Mouse (Mus musculus): ENCODE results near the gene Gnb3.
"Not testable (repeated sequence)": the region's sequence is repeated elsewhere in the genome, so short reads cannot be mapped to it uniquely, and the experiment has no call there.

Gnb3 gene

DNA sequence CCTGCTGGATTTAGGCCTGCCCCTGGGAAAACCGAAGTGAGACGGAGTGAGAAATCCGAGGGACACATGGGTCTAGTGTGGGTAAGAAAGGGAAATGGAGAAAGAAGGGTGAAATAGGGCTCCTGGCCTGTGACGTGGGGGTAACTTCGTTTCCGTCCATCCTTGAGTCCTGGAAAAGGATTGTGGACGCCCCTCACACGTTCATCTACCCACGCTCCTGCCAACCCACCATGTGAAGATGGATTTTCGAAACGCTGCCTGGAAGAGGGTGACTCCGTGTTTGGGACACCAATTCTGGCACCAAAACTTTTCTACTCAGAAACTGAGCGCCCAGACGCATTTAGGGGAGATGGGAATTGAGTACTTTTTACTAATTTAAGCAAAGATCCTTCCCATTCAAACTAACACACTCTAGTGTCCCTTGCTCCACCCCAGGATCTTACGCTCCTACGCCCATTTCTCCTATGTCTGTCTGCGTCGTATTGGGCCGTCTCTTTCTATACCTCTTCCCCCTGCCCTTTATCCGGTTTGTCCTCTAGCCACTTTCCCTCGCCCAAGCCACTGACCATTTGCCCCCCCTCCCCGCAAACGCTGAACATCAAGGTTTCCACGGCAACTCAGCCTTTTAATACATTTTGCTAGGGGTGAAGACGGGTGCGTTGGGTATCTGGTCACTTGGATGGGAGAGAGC is 17.9 kb upstream of the Gnb3 start:
- DNase-seq (ENCODE audit: low spot score in 2 of 2): no peak

DNA sequence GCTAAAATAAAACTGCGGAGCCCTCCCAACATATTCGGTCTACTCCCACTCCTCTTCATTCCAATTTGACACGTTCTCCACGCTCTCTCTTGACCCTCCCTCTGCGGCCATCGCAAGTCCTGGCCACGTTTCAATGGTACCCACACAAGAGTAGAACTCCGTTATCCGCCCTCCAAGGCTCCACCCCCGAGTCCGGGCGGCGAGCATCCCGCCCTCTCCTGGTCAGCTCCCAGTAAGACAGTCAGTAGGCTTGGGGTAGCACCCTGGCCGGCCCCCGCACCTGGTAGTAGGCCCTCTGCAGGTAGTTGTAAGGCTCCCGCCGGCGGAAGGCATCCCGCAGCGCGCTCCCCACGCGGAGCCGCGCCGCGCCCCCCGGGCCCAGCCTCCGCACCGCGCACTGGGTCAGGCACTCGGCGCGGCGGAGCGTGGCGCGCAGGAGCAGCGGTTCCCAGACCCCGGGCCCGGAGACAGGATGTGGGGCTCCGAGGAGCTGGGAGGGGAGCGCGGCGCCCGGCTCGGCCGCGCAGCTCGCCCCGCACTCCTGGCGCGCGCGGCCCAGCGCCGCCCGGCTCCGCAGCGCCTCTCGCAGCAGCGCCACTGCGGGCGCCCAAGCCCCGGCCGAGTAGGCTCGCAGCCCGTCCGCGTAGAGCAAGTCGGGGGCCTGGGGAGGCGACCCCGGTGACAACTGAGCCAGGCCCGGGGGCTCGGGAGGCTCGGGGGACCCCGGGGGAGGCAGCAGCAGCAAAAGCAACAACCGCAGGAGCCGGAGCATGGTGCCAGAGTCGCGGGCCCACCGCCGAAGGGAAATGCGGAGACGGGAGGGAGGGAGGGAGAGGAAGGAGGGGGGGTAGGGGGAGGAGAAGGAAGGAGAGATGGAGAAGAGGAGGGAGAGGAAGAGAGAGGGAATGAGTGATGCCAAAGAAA is 17.1 kb upstream of the Gnb3 start, which contains the start of gene P3h3:
TSS of gene P3h3 (minus strand) at position 837 of the 924 bp plus-strand sequence.
- DNase-seq (ENCODE audit: low spot score in 2 of 2): peak; percentile 82 to 84

DNA sequence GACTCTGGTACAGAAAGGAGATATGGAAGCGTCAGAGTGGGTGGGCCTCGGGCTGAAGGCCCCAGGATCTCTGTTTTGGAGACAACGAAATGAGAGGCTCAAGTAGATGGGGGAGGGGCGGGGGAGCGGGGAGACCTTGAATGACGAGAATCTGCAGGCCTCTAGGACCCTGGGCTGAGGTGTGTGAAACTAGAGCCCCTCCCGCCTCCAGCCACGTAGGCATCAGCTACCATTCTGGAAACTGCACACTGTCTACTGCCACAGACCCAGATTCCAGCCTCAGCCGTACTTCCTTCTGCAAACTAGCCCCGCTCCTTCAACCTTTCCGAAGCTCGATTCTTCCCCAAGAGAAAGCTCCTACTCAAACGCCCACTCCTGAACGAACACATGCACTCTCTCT is 16.2 kb upstream of the Gnb3 start:
- no peak for DNase-seq (ENCODE audit: low spot score in 2 of 2)

DNA sequence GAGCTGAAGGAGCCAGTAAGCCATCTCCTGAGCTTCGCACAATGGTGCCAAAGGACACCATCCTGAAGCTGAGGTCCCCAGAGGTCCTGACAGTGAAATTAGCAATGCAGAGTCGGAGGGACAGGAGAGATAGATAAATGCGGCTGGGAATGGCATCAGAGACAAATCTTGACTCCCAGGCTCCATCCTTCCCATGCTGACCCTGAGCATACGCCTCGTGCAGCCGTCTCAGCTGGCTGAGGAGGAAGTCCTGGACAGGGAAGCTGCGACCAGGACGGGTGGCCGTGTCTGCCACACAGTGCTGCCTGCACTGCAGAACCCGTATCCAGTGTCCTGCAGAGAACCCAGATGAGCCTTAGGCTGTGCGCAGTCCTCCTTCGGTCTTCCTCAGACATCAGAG is 14.6 kb upstream of the Gnb3 start:
- DNase-seq (ENCODE audit: low spot score in 2 of 2): no peak

DNA sequence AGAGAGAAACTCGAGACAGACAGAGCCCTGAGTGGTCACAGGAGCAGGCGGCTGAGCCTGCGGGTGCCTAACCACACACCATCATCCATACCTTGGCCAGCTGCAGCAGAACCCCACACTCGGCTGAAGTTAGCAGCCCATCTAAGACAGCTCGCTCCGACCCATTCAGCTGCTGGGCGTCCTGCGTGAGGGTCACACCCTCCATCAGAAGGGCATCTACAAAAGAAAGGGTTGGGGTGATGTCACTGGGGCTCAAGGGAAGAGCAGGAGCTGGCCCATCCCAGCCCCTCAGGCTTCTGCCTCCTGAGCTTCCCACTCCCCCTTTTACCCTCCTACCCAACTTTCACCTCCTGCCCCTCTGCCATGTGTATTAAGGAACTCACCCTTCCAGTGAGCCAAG is 10.5 kb upstream of the Gnb3 start:
- DNase-seq (ENCODE audit: low spot score in 2 of 2): no peak

DNA sequence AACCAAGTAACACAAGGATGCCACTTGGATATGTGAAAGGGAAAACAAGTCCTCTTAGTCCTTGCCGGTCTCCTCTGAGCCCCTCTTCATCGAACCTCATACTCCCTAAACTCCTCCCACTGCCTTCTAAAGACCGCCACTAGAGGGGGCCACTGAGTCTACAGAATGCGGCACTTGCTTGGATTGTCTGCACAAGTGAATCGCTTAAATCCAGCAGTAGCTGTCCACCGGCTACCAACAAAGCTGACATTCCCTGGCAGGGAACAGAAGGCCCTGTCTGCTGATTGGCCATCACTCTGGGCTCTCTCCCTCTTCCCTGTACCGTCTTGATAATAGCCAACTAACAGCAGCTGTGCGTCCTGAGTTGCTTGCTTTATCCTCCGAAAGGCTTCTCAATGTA is 7.2 kb upstream of the Gnb3 start:
- DNase-seq (ENCODE audit: low spot score in 2 of 2): peak; percentile 79 to 90

DNA sequence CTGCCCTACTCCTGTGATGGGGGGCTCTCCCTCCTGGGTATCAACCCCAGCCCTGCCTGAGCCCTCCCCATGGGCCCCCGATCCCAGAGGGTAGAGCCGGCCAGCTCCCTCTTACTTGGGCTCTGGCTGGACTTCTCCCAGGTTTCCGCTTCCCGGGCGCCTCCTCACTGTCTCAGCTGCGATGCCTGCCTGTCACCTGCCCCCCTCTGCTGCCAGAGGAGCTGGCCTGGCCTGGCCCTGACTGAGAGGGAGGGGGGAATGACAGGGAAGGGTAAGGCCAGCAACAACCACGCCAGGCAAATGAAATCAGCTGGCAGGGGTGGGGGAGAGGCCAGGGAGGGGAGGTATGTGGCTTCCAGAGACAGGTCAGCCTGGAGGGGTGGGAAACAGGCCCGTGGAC is 270 bp downstream of the Gnb3 start:
- DNase-seq (ENCODE audit: low spot score in 2 of 2): peak in 1 of 2 experiments; percentile 50

DNA sequence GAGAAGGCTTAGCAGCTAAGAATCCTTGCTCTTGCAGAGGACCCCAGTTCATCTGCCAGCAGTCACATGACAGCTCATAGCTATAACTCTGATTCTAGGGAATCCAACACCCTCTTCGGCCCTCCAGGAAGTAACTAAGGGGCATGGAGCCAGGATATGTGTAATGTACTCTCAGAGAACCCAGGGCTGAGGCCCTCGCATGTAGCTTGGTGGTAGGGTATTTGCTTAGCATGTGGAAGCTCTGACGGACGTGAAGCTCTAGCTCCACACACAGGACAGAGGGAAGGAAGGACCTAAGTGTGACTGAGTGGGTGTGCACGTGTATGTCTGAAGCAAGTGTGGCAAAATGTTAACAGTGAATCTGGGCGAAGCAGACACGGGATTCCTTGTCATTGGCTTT is 3.7 kb downstream of the Gnb3 start:
- no peak for DNase-seq (ENCODE audit: low spot score in 2 of 2)

DNA sequence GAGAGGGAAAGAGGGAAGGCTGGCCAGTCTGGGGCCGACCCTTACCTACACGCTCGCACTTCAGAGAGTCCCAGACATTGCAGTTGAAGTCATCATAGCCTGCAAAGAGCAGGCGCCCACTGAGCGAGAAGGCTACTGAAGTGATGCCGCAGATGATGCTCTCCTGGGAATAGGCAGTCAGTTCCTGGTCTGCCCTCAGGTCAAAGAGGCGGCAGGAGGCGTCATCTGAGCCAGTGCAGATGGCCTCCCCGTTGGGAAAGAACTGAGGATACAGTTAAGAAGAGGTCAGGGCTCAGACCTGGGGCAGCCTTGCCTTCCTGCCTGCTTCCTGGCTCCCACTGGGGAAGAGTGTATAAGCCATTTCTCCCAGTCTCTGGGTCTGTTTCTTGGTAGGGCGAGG is 4.5 kb downstream of the Gnb3 start:
- no peak for DNase-seq (ENCODE audit: low spot score in 2 of 2)

DNA sequence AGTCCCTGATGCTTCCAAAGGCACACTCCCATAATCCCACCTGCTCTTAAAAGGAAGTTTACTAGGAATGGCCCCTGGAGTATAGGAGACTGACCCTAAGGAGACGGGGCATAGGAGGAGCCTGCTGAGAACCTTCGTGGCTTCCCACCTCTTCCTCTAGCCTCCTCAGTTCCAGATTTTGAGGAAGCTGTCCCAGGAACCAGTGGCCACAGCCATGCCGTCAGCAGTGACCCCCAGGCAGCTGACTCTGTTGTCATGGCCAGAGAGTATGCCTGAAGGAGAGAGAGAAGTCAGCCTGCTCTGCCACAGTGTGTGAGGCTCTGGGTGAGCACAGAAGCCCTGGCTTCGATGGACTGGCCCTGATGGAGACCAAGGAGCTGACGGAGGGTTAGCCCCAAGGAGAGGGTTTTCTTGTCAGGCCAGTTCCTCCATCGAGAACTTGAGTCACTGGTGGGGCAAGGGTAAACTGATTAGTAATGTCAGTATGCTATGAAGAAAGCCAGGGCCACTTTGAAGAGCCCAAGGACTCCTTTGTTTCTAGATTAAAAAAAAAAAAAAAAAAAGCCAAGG is 5.5 kb downstream of the Gnb3 start:
- DNase-seq (ENCODE audit: low spot score in 2 of 2): no peak

DNA sequence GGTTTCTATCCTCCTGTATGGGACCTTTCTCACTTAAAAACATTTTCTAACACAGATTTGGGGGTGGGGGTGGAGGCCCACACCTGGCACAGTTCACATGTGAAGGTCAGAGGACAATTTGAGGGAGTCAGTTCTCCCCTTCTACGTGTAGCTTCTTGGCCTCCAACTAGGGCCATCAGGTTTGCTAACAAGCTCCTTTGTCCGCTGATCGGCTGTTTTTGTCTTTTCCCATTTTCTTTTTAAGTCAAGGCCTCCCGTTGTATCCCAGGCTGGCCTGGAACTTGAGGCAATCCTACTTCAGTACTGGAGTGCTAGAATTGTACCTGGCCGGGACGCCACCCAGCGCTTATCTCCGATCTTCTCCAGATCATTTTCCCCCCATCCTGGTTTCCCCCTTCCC is 8.4 kb downstream of the Gnb3 start:
- DNase-seq (ENCODE audit: low spot score in 2 of 2): no peak

DNA sequence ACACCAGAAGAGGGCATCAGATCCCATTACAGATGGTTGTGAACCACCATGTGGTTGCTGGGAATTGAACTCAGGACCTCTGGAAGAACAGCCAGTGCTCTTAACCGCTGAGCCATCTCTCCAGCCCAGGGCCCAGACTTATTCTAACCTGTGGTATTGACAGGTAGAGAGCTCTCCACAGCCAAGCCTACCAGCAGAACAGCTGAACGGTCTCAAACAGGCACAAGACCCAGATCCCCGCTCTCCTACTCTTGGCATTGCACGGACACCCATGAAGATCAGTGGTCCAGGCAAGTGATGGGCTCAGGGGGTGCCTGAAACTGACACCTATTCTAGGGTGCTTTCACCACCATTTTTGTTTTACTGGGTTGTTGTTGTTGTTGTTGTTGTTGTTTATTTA is 8.9 kb downstream of the Gnb3 start:
- DNase-seq (ENCODE audit: low spot score in 2 of 2): not testable (repeated sequence)

DNA sequence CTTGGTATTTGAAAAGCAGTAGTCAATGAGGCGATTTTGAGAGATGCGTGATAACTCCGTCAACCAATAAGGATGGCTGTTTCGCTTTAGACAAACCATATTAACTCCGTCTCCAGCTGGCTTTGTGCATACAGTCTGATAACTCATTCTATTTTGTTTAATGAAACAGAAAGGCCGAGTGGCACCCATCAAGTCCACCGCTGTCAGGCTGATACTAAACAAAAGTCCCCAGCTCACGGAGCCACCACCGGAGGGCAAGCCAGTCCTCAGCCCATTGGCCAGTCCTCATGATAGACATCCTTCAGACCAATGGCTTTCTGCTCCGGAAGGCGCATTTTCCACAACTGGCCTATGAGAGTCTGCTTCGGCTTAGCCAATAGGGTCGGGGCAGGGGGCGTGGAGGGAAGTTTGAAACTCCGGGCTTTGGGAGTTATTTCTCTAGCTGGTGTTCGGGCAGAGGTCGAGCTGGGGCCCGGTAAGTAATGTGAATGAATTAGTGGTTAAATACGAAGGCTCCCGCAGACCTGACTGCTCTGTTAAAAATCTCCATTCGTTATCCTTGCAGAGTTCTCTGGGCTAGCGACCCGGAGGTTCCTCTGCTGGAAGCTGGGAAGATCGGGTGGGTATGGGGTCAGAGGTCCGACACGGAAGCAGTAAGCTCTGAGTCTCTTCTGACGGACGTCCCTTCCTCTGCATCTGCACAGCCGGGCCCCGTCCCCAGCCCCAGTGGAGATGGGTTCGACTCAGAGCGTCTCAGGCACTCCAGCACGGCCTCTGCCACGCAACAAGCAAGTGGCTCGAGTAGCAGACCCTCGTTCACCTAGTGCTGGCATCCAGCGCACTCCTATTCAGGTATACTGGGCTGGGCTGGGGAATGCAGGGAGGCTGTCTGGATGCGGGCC is 10.0 kb downstream of the Gnb3 start:
- DNase-seq (ENCODE audit: low spot score in 2 of 2): peak; percentile 97 to 99

DNA sequence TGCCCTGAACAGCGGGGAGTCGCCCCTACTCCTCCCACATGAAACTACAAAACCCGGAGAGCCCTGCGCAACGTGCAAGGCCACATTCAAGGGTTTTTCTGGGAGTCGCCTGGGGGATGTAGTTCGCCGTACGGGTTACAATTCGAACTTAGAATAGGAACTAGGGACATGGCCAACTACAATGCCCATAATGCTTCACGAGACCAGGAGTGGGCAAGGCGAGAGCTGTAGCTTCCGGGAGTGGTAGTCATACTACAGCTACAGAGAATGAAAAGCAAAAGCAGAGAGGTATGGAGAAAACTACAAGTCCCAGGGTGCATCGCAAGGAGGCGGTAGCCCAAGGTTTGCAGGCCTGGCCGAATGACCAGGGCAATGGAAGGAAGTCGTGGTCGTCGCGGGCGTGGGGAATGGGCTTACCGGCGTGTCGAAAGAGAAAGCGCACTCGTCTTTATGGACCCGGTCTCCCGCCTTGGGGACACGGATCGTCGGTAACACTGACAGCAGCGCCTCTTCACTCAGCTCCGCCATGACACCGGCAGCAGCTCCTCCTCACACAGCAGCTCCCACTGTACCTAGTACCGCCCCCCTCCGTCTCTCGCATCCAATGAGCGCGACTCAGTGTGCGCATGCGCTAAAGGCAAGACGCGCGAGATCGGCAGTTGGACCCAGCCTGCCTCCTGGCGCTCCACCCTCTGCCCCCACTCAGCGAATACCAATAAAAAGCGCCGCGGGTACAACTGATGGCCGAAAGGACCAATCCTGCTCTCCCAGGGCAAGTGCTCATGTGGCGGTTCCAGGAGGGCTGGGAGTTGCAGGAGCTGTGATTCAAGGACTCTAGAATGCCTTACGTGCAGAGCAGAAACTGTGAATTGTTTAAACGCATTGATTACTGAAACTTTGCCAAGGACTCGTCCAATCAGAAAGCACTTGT is 10.9 kb downstream of the Gnb3 start, which contains the start of the genes Usp5 and Cdca3:
TSS of gene Usp5 (minus strand) at position 617 of the 931 bp plus-strand sequence.
TSS of gene Cdca3 (plus strand) at position 680 of the 931 bp plus-strand sequence.
- peak; percentile 100 for DNase-seq (ENCODE audit: low spot score in 2 of 2)

DNA sequence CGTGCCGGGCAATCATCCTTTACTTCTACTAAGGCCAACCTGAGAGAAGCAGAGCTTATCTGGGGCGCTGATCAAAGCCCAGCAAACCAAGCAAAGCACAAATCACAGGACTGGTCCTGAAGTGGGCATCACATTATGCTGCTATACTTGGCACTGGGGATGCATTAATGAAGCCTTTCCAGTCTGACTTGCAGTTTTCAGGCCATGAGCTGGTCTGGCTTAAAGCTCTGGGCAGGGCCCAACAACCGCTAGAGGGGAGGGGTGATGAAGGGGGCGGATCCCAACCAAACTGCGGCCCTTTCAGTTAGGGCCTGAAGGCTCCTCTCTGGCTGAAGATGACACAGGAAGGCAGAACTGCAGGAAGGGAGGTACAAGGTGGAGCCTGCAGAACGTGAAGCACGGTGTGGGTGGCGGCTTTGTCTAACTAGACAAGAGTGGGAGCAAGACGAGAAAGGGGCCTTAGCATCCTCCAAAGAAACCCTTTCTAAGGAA is 11.9 kb downstream of the Gnb3 start:
- no peak for DNase-seq (ENCODE audit: low spot score in 2 of 2)

DNA sequence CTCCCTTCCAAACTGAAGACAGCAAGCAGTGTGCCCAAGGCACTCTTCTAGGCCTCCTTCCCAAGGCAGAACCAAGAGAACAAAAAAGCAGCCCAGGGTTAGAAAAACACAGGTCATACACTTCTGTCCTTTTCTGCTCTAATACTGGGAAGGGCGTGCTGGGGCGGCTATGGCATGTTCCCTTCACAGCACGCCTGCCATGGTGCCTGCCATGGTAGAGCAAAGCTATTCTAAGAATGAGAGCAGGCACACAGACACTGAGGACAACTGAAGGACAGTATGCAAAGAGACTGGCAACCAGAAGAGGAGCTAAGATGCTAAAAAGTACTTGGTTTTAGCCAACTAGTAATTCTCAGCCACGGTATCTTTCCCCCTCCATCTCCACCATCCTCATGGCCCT is 18.0 kb downstream of the Gnb3 start:
- DNase-seq (ENCODE audit: low spot score in 2 of 2): no peak

DNA sequence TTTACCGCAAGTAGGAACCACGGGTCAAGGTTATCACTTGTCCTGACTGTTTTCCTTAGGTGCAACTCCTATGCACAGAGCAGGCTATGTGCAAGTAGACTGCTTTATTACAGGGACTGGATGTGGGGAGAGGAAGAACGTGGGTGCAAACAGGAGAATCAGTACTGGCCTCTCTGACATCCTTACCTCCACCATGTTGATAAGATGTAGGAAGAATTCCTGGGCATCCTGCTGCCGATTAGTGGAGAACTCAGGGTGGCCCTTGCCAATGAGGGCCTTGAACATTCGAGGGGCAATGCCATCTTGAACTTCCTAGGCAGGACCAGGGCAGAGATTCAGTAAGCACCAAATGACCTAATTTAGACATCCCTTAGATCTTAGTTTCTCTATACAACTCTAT is 19.2 kb downstream of the Gnb3 start:
- DNase-seq (ENCODE audit: low spot score in 2 of 2): no peak

DNA sequence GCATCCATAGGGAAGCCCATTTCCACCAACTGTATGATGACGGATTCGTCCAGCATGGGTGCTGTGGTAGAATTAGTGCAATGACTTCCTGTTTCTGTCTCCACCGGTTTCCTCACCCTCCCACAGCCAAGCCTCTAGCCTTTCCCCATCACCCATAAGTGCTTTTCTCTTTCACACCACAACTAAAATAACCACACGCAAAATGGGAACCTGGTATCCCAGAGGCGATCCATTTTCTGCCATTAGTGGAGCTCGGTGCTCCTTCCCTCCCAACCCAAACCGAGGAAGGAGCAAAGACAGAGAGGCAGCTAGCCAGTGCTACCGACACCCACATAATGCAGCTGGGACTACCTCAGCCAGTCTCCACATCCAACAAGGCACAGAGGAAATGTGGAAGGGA is 22.1 kb downstream of the Gnb3 start:
- no peak for DNase-seq (ENCODE audit: low spot score in 2 of 2)

DNA sequence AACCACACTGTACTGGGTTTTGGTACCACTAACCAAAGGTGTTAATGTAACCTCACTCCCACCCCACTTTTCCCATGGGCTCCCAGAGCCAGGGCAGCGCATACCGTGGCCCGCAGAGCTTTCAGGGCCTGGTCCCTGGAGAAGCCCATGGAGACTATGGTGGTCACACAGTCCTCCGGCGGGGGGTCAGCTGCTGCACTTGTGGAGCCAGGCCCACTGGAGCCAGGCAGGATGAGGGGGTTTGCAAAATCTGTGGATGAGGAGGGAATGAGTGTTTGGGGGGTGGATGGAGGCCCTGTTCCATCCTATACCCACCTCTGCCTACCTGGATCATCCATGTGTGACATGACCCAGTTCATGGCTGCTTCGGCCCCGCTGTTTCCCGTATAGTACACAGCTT is 22.5 kb downstream of the Gnb3 start:
- no peak for DNase-seq (ENCODE audit: low spot score in 2 of 2)

DNA sequence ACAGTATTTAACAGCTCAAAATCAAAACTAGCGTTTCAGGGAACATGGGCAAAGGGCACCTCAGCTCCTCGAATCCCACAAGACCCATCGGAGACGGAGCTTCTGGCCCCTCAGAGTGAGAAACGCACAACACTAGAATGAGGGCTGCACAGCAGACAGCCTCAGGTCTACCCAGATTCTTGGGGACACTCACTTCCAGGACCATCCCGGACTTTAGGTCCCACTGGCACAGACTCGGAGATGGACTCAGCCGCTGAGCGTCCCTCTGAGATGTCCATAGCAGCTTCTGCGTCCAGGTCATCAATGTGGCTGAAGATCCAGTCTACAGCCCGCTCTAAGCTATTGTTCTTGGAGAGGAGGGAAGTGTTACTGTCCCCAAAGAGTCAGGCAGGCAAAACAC is 22.9 kb downstream of the Gnb3 start:
- no peak for DNase-seq (ENCODE audit: low spot score in 2 of 2)

Data from heart, adult 9 months (tissue).